Mouse (Mus musculus): Measurements from ENCODE around the gene Mxra7.
A peak's percentile ranks its signal among the peaks of the same experiment; 100 is the strongest.
"Not testable (repeated sequence)": the region's sequence is repeated elsewhere in the genome, so short reads cannot be mapped to it uniquely, and the experiment has no call there.

Gene Mxra7

GRCm38 (mm10) chr11:116846593-116847181 is 18.8 kb upstream of the Mxra7 start:
- DNase-seq = no peak

GRCm38 (mm10) chr11:116843261-116844233 is 15.7 kb upstream of the Mxra7 start, which contains the start of the genes Mettl23 and Jmjd6:
Gene Mettl23, plus strand, starts transcription at chr11:116843278.
Gene Jmjd6, minus strand, starts transcription at chr11:116843449.
- peak; percentile 97 to 99 for DNase-seq

- peak; percentile 83 for DNase-seq
These were observed 14.8 kb upstream of the Mxra7 start for GRCm38 (mm10) chr11:116842531-116843260.

- DNase-seq = no peak
These were observed 12.9 kb upstream of the Mxra7 start for GRCm38 (mm10) chr11:116840748-116841147.

- DNase-seq = no peak
These were observed 11.8 kb upstream of the Mxra7 start for GRCm38 (mm10) chr11:116839601-116840000.

- no peak for DNase-seq
These were observed 11.1 kb upstream of the Mxra7 start for GRCm38 (mm10) chr11:116838936-116839335.

GRCm38 (mm10) chr11:116837441-116837840 is 9.6 kb upstream of the Mxra7 start:
- DNase-seq = no peak

GRCm38 (mm10) chr11:116836283-116836682 is 8.4 kb upstream of the Mxra7 start:
- DNase-seq = no peak

- DNase-seq = no peak
These were observed 7.1 kb upstream of the Mxra7 start for GRCm38 (mm10) chr11:116834954-116835353.

- DNase-seq = no peak
These were observed 4.4 kb upstream of the Mxra7 start for GRCm38 (mm10) chr11:116832172-116832685.

- peak; percentile 41 to 48 for DNase-seq
These were observed 1.0 kb downstream of the Mxra7 start for GRCm38 (mm10) chr11:116826550-116827504.

GRCm38 (mm10) chr11:116825230-116825629 is 2.6 kb downstream of the Mxra7 start:
- DNase-seq = no peak

GRCm38 (mm10) chr11:116823885-116824284 is 4.0 kb downstream of the Mxra7 start:
- not testable (repeated sequence) for DNase-seq

GRCm38 (mm10) chr11:116823255-116823654 is 4.6 kb downstream of the Mxra7 start:
- no peak for DNase-seq

GRCm38 (mm10) chr11:116822626-116823025 is 5.2 kb downstream of the Mxra7 start:
- no peak for DNase-seq

GRCm38 (mm10) chr11:116822215-116822614 is 5.6 kb downstream of the Mxra7 start:
- DNase-seq = no peak

GRCm38 (mm10) chr11:116821057-116821940 is 6.5 kb downstream of the Mxra7 start:
- DNase-seq = no peak

GRCm38 (mm10) chr11:116819932-116820593 is 7.8 kb downstream of the Mxra7 start:
- DNase-seq = peak in 1 of 2 experiments; percentile 46

GRCm38 (mm10) chr11:116818722-116819121 is 9.1 kb downstream of the Mxra7 start:
- DNase-seq = peak; percentile 45 to 51

- no peak for DNase-seq
These were observed 10.3 kb downstream of the Mxra7 start for GRCm38 (mm10) chr11:116817567-116817966.
